Mouse (Mus musculus) fat pad, adult 2 months (tissue): ENCODE results near the gene Taf6l.
"Not testable (repeated sequence)": the region's sequence is repeated elsewhere in the genome, so short reads cannot be mapped to it uniquely, and the experiment has no call there.

Source experiments
- DNase-seq: peaks from one replicate; pipeline ENCODE4 v3.0.0-alpha.2; 2011; ENCODE audit warnings: low read depth, low spot score; ENCODE audit errors: extremely low read depth

The Taf6l gene

GRCm38 (mm10) chr19:8740603-8741002 lies 45.6 kb downstream of the Taf6l start, which contains the start of gene 1700092M07Rik:
Gene 1700092M07Rik, plus strand, starts transcription at chr19:8740718.
- no peak for DNase-seq

DNA sequence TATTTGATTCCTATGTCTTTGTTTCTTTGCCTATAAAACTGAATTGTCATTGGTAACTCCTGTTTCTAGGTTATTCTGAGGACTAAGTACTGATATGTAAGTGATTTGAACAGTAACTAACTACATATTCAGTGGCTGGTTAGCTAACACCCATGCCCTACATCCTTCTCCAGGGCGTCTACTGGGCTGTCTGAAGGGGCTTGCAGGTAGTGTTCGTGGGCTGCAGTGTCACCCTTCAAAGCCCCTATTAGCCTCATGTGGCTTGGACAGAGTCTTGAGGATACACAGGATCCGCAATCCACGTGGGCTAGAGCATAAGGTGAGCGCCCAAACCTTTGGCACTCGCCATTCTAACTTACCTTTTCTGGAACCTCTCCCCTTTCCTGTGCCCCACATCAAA lies 46.6 kb downstream of the Taf6l start:
- DNase-seq: no peak

DNA sequence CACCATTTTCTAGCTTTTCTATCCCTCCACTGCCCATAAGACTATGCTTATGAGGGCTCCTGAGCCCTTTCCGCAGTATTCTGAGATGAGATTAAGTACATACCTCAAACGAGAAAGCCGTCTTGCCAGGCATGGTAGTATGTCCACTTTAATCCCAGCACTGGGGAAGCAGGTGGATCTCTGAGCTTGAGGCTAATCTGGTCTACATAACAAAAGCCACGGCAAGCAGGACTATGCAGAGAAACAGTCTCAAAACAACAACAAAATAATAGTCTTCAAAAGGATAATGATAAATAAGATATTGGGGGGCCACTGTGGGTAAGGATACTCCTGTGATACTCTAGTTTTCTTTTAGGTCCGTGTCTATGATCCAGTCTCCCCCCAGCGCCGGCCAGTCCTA lies 47.3 kb downstream of the Taf6l start:
- no peak for DNase-seq

DNA sequence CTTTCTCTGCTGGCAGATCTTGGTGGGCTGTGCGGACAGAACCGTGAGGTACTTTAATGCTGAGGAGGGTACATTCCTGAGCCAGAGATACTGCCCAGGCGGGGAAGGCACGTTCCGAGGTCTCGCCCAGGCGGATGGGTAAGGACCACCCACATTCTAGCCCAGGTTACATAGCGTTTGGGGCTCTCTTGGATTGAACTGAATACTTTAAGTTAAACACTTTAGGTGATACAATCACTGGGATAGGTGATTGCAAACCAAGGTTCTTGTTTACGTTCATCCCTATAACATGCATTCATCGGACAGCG lies 50.1 kb downstream of the Taf6l start:
- DNase-seq: no peak

- no peak for DNase-seq
Observed at GRCm38 (mm10) chr19:8735389-8736159, 50.6 kb downstream of the Taf6l start, which contains the start of gene Wdr74. Gene Wdr74, plus strand, starts transcription at chr19:8735827.

DNA sequence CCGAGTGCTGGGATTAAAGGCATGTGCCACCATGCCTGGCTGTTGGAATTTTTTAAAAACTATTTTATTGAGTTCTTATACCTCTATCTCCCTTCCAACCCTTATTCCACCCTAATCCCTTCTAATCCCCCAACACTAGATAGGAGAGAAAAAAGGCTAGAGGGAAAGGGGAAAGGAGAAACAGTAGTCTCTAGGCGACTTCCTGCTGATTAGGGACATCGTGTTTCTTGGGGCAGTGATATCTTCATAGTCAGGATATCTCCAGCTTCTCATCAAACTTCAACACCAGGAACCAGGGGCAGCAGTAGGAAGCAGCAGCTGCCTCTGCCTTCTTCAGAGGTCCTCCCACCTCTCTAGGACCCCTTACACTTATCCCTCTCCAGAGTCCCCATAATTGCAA lies 51.9 kb downstream of the Taf6l start:
- no peak for DNase-seq

GRCm38 (mm10) chr19:8728335-8729099 lies 57.7 kb downstream of the Taf6l start:
- DNase-seq: not testable (repeated sequence)

DNA sequence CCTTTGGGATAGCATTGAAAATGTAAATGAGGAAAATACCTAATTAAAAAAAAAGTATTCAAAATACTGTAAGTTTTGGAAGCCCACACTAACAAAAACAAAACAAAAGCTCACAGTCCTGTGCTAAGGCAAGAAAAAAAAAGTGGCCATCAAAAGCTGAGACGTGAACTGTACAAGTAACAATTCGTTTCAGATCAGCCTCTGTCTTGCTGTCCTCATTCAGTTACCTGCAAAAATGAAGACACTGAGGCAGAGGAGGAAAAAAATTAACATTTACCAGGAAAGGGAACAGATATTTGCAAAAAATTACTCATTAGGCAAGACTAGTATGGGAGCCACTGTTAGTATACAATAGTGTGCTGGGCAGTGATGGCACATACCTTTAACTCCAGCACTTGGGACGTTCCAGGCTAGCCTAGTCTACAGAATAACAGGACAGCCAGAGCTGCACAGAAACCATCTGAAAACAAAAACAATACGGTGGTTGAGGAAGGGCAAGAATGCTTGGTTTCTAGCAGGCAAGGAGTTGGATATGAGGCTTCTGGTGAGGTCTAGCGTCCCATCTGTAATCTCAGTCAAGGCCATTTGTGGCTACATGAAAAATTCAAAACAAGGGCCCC lies 58.6 kb downstream of the Taf6l start:
- no peak for DNase-seq

- no peak for DNase-seq
Observed at GRCm38 (mm10) chr19:8726609-8727390, 59.4 kb downstream of the Taf6l start.

DNA sequence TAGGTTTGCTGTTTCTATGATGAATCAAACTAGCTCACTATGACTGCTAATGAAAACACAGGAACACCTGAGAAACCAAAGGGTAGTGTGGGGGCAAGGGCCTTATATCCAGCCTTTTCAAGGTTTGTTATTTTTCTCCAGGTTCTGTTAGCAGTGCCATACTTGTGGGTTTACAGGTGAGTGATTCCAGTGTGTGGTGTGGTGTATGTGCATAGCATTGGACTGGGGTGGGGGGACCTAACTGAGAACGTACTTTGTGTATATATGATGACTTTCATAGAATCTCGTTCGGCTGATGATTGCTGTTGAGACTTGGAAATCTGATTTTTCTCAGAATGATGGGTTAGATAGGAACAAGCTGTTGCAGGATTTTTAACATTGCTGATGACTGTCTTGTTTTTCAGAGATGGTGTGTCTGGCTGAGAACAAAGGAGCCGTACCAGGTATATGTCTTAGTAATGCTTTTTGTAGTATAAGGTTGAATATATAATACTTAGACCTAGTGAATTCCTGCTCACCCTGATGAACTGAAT lies 61.1 kb downstream of the Taf6l start:
- no peak for DNase-seq
